Mouse (Mus musculus): Measurements from ENCODE around the gene Hs6st3. TPM values are rescaled to one million over a fixed set of nuclear protein-coding genes. Genes with fewer than 3 reads are reported as not detected.

Gene Hs6st3
- polyA plus RNA-seq, 2 experiments from 2014 or later: not detected

- ATAC-seq: no peak
Observed at GRCm38 (mm10) chr14:119919177-119919576, 781.0 kb downstream of the Hs6st3 start.

Other genes with a start within 250 kb of the Hs6st3 start
- gene Dzip1, start 212.9 kb upstream of the Hs6st3 start, polyA plus RNA-seq (2017; shearing (Covaris generic)): 1 to 10 TPM; 8.0 to 8.6 TPM
- gene Dnajc3, start 200.4 kb upstream of the Hs6st3 start, polyA plus RNA-seq (2017; shearing (Covaris generic)): 10 to 100 TPM; 39.0 to 41.5 TPM
- 1 to 10 TPM; 1.4 to 2.0 TPM for gene Uggt2, start 38.9 kb upstream of the Hs6st3 start, polyA plus RNA-seq (2017; shearing (Covaris generic))